Mouse (Mus musculus): ENCODE measurements around the gene Hebp1. TPM values are rescaled to one million over a fixed set of nuclear protein-coding genes. Genes with fewer than 3 reads are reported as not detected.

Hebp1 gene
- polyA plus RNA-seq, 1 experiment, result 34.1 TPM

- 36% methylated on average over 8 of the region's 8 CpGs for WGBS
- DNase-seq, result no peak
- H3K4me1 ChIP-seq (replicated peaks; ENCODE audit: control insufficient read depth, insufficient read depth, low read length), result 0 out of 2 replicates have a peak, but pooled peaks cover 3% of the 10 kb centered on the region
- no peak overlapping the region for H3K27ac ChIP-seq (ENCODE audit: control insufficient read depth, insufficient read depth, low read length)
- TF ChIP-seq POLR2A (IDR thresholded peaks at IDR 0.05; ENCODE audit: control insufficient read depth, extremely low read depth, insufficient read depth, low read length, poor library complexity) (no peak), CTCF (IDR thresholded peaks at IDR 0.05; ENCODE audit: borderline replicate concordance, control insufficient read depth, extremely low read depth, insufficient read depth, low read length, poor library complexity) (no peak)
- H3K27me3 ChIP-seq (ENCODE audit: control insufficient read depth, insufficient read depth, low read length), result no peaks in the 10 kb centered on the region
- no peak overlapping the region for H3K4me3 ChIP-seq (ENCODE audit: control insufficient read depth, insufficient read depth, low read length)
- H3K36me3 ChIP-seq (ENCODE audit: control insufficient read depth, insufficient read depth, low read length), result no peaks in the 10 kb centered on the region
Observed at GRCm38 (mm10) chr6:135183961-135184360, 13.9 kb downstream of the Hebp1 start.

- Histone ChIP-seq H3K36me3 (ENCODE audit: control insufficient read depth, insufficient read depth, low read length) (no peaks in the 10 kb centered on the region), H3K4me3 (ENCODE audit: control insufficient read depth, insufficient read depth, low read length) (no peak overlapping the region), H3K27me3 (ENCODE audit: control insufficient read depth, insufficient read depth, low read length) (no peaks in the 10 kb centered on the region), H3K4me1 (replicated peaks; ENCODE audit: control insufficient read depth, insufficient read depth, low read length) (no peaks in the 10 kb centered on the region), H3K27ac (ENCODE audit: control insufficient read depth, insufficient read depth, low read length) (no peak overlapping the region)
- WGBS, result 52% methylated on average over 5 of the region's 5 CpGs
- DNase-seq, result peak; percentile 25
- TF ChIP-seq CTCF (IDR thresholded peaks at IDR 0.05; ENCODE audit: borderline replicate concordance, control insufficient read depth, extremely low read depth, insufficient read depth, low read length, poor library complexity) (0 out of 2 replicates have a peak, but pooled peaks have one; percentile 27), POLR2A (IDR thresholded peaks at IDR 0.05; ENCODE audit: control insufficient read depth, extremely low read depth, insufficient read depth, low read length, poor library complexity) (no peak)
Observed at GRCm38 (mm10) chr6:135182925-135183324, 14.9 kb downstream of the Hebp1 start.

DNA sequence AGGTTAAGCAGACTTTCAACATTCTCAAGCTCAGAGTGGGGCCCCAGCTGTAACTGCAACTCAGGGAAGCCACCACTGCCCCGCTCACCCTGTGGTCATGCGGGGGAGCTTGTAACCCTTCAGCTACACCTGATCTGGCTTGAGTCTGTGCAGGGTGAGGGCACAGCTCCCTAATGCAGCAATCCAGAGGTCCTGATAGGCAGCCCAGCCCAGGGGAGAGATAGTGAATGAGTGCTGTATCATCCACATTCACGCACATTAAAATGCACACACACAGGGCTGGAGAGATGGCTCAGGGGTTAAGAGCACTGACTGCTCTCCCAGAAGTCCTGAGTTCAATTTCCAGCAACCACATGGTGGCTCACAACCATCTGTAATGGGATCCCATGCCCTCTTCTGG, 19.2 kb downstream of the Hebp1 start:
- H3K27ac ChIP-seq (ENCODE audit: control insufficient read depth, insufficient read depth, low read length), result no peak overlapping the region
- 47% methylated on average over 3 of the region's 3 CpGs for WGBS
- H3K4me3 ChIP-seq (ENCODE audit: control insufficient read depth, insufficient read depth, low read length), result no peak overlapping the region
- no peak for TF ChIP-seq CTCF (IDR thresholded peaks at IDR 0.05; ENCODE audit: borderline replicate concordance, control insufficient read depth, extremely low read depth, insufficient read depth, low read length, poor library complexity)
- TF ChIP-seq POLR2A (IDR thresholded peaks at IDR 0.05; ENCODE audit: control insufficient read depth, extremely low read depth, insufficient read depth, low read length, poor library complexity), result no peak
- H3K27me3 ChIP-seq (ENCODE audit: control insufficient read depth, insufficient read depth, low read length), result no peaks in the 10 kb centered on the region
- no peak for DNase-seq
- H3K4me1 ChIP-seq (replicated peaks; ENCODE audit: control insufficient read depth, insufficient read depth, low read length), result no peaks in the 10 kb centered on the region
- no peaks in the 10 kb centered on the region for H3K36me3 ChIP-seq (ENCODE audit: control insufficient read depth, insufficient read depth, low read length)

DNA sequence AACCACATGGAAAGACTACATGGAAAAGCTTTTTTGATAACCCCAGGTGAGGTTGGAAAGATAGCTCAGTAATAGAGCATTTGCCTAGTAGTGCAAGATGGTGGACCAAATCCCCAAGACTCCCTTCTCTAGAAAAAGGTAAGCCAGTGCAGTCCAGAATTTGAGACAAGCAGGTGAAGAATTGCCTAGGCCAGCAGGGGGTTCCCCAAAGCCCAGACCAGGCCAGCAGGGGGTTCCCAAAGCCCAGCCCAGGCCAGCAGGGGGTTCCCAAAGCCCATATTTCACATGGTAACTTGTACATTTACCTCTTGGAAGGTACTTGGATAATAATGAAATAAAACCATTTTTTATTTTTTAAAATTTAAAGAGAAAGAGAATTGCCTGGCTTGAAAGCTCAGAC, 20.6 kb downstream of the Hebp1 start:
- no peaks in the 10 kb centered on the region for H3K4me1 ChIP-seq (replicated peaks; ENCODE audit: control insufficient read depth, insufficient read depth, low read length)
- no peak overlapping the region for H3K4me3 ChIP-seq (ENCODE audit: control insufficient read depth, insufficient read depth, low read length)
- TF ChIP-seq CTCF (IDR thresholded peaks at IDR 0.05; ENCODE audit: borderline replicate concordance, control insufficient read depth, extremely low read depth, insufficient read depth, low read length, poor library complexity) (no peak), POLR2A (IDR thresholded peaks at IDR 0.05; ENCODE audit: control insufficient read depth, extremely low read depth, insufficient read depth, low read length, poor library complexity) (no peak)
- DNase-seq, result no peak
- H3K27ac ChIP-seq (ENCODE audit: control insufficient read depth, insufficient read depth, low read length), result no peak overlapping the region
- no peaks in the 10 kb centered on the region for H3K36me3 ChIP-seq (ENCODE audit: control insufficient read depth, insufficient read depth, low read length)
- H3K27me3 ChIP-seq (ENCODE audit: control insufficient read depth, insufficient read depth, low read length), result no peaks in the 10 kb centered on the region

- 96% methylated on average over 1 of the region's 1 CpGs for WGBS
- no peak for TF ChIP-seq CTCF (IDR thresholded peaks at IDR 0.05; ENCODE audit: borderline replicate concordance, control insufficient read depth, extremely low read depth, insufficient read depth, low read length, poor library complexity)
- TF ChIP-seq POLR2A (IDR thresholded peaks at IDR 0.05; ENCODE audit: control insufficient read depth, extremely low read depth, insufficient read depth, low read length, poor library complexity), result no peak
Observed at GRCm38 (mm10) chr6:135175014-135175413, 22.8 kb downstream of the Hebp1 start.

DNA sequence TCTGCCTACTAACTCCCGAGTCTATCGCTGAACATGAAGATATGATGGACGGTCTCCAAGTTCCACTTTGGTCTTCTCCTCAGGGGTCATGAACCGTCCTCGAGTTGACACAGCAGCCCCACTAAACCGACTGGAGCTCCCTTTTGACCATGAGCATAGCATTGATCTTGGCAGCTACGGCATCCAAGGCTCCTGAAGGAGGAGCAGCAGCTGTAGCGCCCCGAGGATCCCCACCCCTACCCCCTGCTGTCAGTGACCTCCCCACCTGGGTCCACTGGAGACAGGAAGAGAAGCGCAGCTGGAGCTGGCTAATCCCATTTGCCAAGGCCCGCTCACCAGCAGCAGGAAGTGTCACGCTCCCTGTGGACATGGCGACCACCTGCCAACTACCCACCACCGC, 26.1 kb downstream of the Hebp1 start:
- DNase-seq, result no peak
- 97% methylated on average over 14 of the region's 14 CpGs for WGBS
- Histone ChIP-seq H3K4me1 (replicated peaks; ENCODE audit: control insufficient read depth, insufficient read depth, low read length) (peaks cover 11% of the 10 kb centered on the region), H3K36me3 (ENCODE audit: control insufficient read depth, insufficient read depth, low read length) (no peaks in the 10 kb centered on the region), H3K27ac (ENCODE audit: control insufficient read depth, insufficient read depth, low read length) (no peak overlapping the region), H3K4me3 (ENCODE audit: control insufficient read depth, insufficient read depth, low read length) (no peak overlapping the region), H3K27me3 (ENCODE audit: control insufficient read depth, insufficient read depth, low read length) (no peaks in the 10 kb centered on the region)
- TF ChIP-seq POLR2A (IDR thresholded peaks at IDR 0.05; ENCODE audit: control insufficient read depth, extremely low read depth, insufficient read depth, low read length, poor library complexity) (no peak), CTCF (IDR thresholded peaks at IDR 0.05; ENCODE audit: borderline replicate concordance, control insufficient read depth, extremely low read depth, insufficient read depth, low read length, poor library complexity) (no peak)

More at GRCm38 (mm10) chr6:135175014-135175413, 22.8 kb downstream of the Hebp1 start:
- Histone ChIP-seq H3K36me3 (ENCODE audit: control insufficient read depth, insufficient read depth, low read length) (no peaks in the 10 kb centered on the region), H3K4me3 (ENCODE audit: control insufficient read depth, insufficient read depth, low read length) (no peak overlapping the region), H3K4me1 (replicated peaks; ENCODE audit: control insufficient read depth, insufficient read depth, low read length) (no peaks in the 10 kb centered on the region), H3K27me3 (ENCODE audit: control insufficient read depth, insufficient read depth, low read length) (no peaks in the 10 kb centered on the region), H3K27ac (ENCODE audit: control insufficient read depth, insufficient read depth, low read length) (no peak overlapping the region)
- no peak for DNase-seq

GRCm38 (mm10) chr6:135169246-135169645, 28.6 kb downstream of the Hebp1 start:
- Histone ChIP-seq H3K27me3 (ENCODE audit: control insufficient read depth, insufficient read depth, low read length) (no peaks in the 10 kb centered on the region), H3K4me3 (ENCODE audit: control insufficient read depth, insufficient read depth, low read length) (no peak overlapping the region), H3K4me1 (replicated peaks; ENCODE audit: control insufficient read depth, insufficient read depth, low read length) (peaks cover 11% of the 10 kb centered on the region), H3K36me3 (ENCODE audit: control insufficient read depth, insufficient read depth, low read length) (no peaks in the 10 kb centered on the region), H3K27ac (ENCODE audit: control insufficient read depth, insufficient read depth, low read length) (no peak overlapping the region)
- 77% methylated on average over 3 of the region's 3 CpGs for WGBS
- no peak for DNase-seq
- TF ChIP-seq CTCF (IDR thresholded peaks at IDR 0.05; ENCODE audit: borderline replicate concordance, control insufficient read depth, extremely low read depth, insufficient read depth, low read length, poor library complexity) (no peak), POLR2A (IDR thresholded peaks at IDR 0.05; ENCODE audit: control insufficient read depth, extremely low read depth, insufficient read depth, low read length, poor library complexity) (no peak)
